In the genomic region with DNA sequence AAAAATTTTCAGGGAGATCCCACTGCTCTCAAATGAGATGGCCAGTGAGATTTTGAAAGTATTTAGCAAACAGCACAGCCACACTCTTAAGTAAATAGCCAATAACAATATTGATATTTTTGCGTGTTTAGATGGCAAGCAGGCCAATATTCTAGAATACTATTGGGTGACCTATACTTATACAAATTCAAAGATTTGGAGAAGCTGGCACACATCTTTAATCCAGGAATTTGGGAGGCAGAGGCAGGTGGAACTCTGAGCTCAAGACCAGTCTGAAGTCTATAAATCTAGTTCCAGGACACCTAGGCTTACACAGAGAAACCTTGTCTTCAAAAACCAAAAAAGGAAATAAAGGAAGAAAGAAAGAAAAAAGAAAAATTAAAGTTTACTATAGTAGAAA, we compare ENCODE assay signal across 1 mouse cellular context.
TF ChIP-seq lines count a peak whose summit lies in the region.

No protein-coding gene starts in this region.

TF ChIP-seq in CH12.LX, 34 proteins besides CTCF, POLR2A, EP300 and RAD21:
- TF ChIP-seq USF1 (IDR thresholded peaks at IDR 0.05; ENCODE audit: low read depth, low read length) (no peak), PAX5 (IDR thresholded peaks at IDR 0.05; ENCODE audit: low read length) (no peak), TCF12 (IDR thresholded peaks at IDR 0.05; ENCODE audit: low read depth, low read length) (no peak), ZMIZ1 (IDR thresholded peaks at IDR 0.05; ENCODE audit: low read depth, low read length) (no peak), JUN (IDR thresholded peaks at IDR 0.05; ENCODE audit: insufficient read depth, low read depth, low read length) (no peak), MAZ (IDR thresholded peaks at IDR 0.05; ENCODE audit: low read depth, low read length) (no peak)
